Mouse (Mus musculus): ENCODE results near the gene Sema4b. TPM values are rescaled to one million over a fixed set of nuclear protein-coding genes. Genes with fewer than 3 reads are reported as not detected.
A peak's percentile ranks its signal among the peaks of the same experiment; 100 is the strongest.

Sema4b gene
- 10.3 and 10.7 TPM in 2 replicates for polyA plus RNA-seq (2016; fragmentation: Nextera tagmentation; extraction: Ambion mirVana)

GRCm38 (mm10) chr7:80186531-80187296 is at the start of gene Sema4b:
Sema4b (plus strand) TSS chr7:80186841.
- no peaks in the 10 kb centered on the region for H3K9me3 ChIP-seq (replicated peaks)
- H3K4me1 ChIP-seq (replicated peaks), result peaks cover 59% of the 10 kb centered on the region
- no peaks in the 10 kb centered on the region for H3K36me3 ChIP-seq
- H3K4me3 ChIP-seq, result peak within 1 kb of the TSS; percentile 55
- peak within 1 kb of the TSS; percentile 71 for H3K9ac ChIP-seq
- peak within 1 kb of the TSS; percentile 72 for H3K4me2 ChIP-seq
- peak; percentile 83 for ATAC-seq (ENCODE audit: insufficient number of reproducible peaks, low FRiP score)
- H3K27me3 ChIP-seq (replicated peaks), result no peaks in the 10 kb centered on the region; the same call in 1 of the 2 replicates
- WGBS, result under 1% methylated on average over 51 of the region's 51 CpGs
- peak within 1 kb of the TSS; percentile 98 for H3K27ac ChIP-seq (ENCODE audit: poor library complexity, severe bottlenecking)

- Histone ChIP-seq H3K27ac (ENCODE audit: poor library complexity, severe bottlenecking) (no peak overlapping the region), H3K27me3 (replicated peaks) (no peaks in the 10 kb centered on the region), H3K9ac (no peak overlapping the region), H3K9me3 (replicated peaks) (peaks cover 14% of the 10 kb centered on the region), H3K4me1 (replicated peaks) (peaks cover 22% of the 10 kb centered on the region), H3K4me3 (no peak overlapping the region), H3K4me2 (no peak overlapping the region), H3K36me3 (no peaks in the 10 kb centered on the region)
- 69% methylated on average over 1 of the region's 1 CpGs for WGBS
- ATAC-seq (ENCODE audit: insufficient number of reproducible peaks, low FRiP score), result no peak
These were observed 48.3 kb upstream of the Sema4b start for GRCm38 (mm10) chr7:80138375-80138774.

DNA sequence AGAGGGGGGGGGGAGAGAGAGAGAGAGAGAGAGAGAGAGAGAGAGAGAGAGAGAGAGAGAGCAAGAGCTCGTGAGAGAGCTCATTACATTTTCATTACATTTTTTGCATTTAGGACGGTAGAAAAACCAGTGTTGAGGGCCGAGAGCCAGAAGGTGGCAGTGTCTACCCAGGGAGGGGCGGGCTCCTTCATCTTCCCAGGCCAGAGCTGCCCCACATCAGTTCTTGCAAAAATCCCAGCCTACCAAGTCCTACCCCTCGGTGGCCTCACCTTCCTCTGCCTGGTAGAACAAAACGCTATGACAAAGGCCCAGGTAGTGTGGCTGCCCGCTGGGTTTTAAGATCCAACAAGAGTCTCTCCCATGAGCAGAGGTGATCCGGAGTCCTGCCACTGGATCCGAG is 45.8 kb upstream of the Sema4b start:
- ATAC-seq (ENCODE audit: insufficient number of reproducible peaks, low FRiP score), result 0 out of 2 replicates have a peak, but pooled peaks have one; percentile 27
- Histone ChIP-seq H3K36me3 (no peaks in the 10 kb centered on the region), H3K27ac (ENCODE audit: poor library complexity, severe bottlenecking) (no peak overlapping the region), H3K27me3 (replicated peaks) (0 out of 2 replicates have a peak, but pooled peaks cover 4% of the 10 kb centered on the region), H3K4me3 (no peak overlapping the region), H3K9me3 (replicated peaks) (peaks cover 14% of the 10 kb centered on the region), H3K4me2 (no peak overlapping the region), H3K4me1 (replicated peaks) (peaks cover 13% of the 10 kb centered on the region; the same call in 1 of the 2 replicates), H3K9ac (no peak overlapping the region)
- WGBS, result 16% methylated on average over 9 of the region's 9 CpGs

DNA sequence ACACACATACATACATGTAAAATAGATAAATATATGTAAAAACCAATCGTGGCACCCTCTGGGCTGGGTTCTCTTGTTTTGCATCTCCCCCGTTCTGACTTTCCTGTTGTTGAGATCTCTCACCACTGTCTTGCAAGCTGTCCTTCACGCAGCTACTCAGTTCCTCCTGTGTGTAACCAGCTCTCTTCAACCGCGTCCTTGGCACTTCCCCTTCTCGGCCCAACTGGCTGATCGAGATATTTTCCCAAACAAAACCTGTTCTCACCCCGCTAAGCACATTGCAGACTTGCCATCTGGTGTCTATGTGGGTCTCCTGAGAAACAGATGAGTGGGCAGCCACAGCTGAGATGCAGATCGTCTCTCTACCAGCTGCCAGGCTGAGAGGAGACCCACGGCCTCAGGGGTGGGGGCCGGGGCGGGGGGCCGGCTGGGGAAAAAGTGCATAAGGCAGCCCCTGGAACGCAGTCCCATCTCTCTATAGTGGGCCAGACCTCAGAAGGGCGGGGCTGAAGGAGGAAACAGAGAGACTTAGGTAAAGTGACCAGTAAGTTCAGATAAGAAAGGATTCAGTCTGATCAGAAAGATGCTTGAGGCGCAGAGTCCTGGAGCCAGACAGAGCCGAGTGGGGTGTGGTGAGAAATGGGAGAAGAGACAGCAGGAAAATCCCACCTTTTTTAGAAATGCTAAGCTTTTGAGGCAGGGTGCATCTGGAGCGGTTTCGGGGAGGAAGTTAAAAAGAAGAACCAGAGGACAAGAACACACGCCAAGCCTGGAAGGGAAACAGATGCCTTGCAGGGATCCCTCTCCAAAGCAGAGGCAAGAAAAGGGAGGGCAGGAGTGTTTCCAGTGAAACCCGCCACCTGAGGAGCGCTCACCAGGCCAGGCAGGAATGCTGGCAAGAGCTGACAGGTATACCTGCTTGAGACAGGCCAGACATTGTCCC is 43.0 kb upstream of the Sema4b start:
- Histone ChIP-seq H3K4me2 (0 out of 2 replicates have a peak overlapping the region, but pooled peaks have one; percentile 13), H3K36me3 (no peaks in the 10 kb centered on the region), H3K9me3 (replicated peaks) (no peaks in the 10 kb centered on the region), H3K4me3 (no peak overlapping the region), H3K4me1 (replicated peaks) (peaks cover 13% of the 10 kb centered on the region; the same call in 1 of the 2 replicates), H3K9ac (0 out of 2 replicates have a peak overlapping the region, but pooled peaks have one; percentile 17), H3K27me3 (replicated peaks) (0 out of 2 replicates have a peak, but pooled peaks cover 4% of the 10 kb centered on the region), H3K27ac (ENCODE audit: poor library complexity, severe bottlenecking) (no peak overlapping the region)
- 27% methylated on average over 22 of the region's 22 CpGs for WGBS
- ATAC-seq (ENCODE audit: insufficient number of reproducible peaks, low FRiP score), result no peak

DNA sequence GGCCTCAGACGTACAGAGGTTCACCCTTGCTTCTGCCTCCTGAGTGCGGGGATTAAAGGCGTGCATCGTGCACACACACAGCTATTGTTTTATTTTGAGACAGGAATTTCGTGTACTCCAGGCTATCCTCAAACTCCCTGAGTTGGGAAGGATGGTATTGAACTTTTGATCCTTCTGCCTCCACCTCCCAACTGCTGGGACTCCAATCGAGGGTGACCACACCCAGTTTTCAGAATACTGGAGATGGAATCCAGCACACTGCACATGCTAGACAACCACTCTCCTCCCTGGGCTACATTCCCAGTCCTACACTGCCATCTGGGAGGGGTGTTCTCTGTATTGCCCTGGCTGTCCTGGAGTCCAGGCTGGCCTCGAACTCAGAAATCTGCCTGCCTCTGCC is 41.9 kb upstream of the Sema4b start:
- Histone ChIP-seq H3K4me1 (replicated peaks) (peaks cover 13% of the 10 kb centered on the region; the same call in 1 of the 2 replicates), H3K9me3 (replicated peaks) (no peaks in the 10 kb centered on the region), H3K27me3 (replicated peaks) (0 out of 2 replicates have a peak, but pooled peaks cover 4% of the 10 kb centered on the region), H3K36me3 (no peaks in the 10 kb centered on the region), H3K9ac (no peak overlapping the region), H3K27ac (ENCODE audit: poor library complexity, severe bottlenecking) (no peak overlapping the region), H3K4me2 (no peak overlapping the region), H3K4me3 (no peak overlapping the region)
- ATAC-seq (ENCODE audit: insufficient number of reproducible peaks, low FRiP score), result no peak
- WGBS, result 83% methylated on average over 7 of the region's 7 CpGs

- no peaks in the 10 kb centered on the region for H3K36me3 ChIP-seq
- WGBS, result 45% methylated on average over 8 of the region's 8 CpGs
These were observed 40.6 kb upstream of the Sema4b start for GRCm38 (mm10) chr7:80146077-80146476.

DNA sequence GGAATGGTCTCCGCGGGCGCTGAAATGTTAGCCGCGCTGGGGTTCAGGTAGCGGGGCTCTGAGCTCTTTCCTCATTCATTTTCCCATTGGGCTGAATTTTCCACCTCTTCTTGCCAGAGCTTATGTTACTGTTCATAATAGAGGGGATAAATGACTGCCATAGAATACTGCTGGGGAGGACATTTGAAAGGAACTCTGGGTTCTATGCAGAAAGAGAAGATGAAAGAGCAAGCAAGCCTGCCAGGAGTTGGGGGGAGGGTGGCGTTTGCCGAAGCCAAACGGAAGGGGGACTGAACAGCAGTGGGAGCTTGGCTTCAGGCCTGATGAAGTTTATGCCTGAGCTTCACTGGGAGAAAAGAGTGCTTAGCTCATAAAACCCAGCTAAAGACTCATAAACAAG is 37.3 kb upstream of the Sema4b start:
- no peak overlapping the region for H3K27ac ChIP-seq (ENCODE audit: poor library complexity, severe bottlenecking)
- H3K27me3 ChIP-seq (replicated peaks), result 0 out of 2 replicates have a peak, but pooled peaks cover 4% of the 10 kb centered on the region
- no peak for ATAC-seq (ENCODE audit: insufficient number of reproducible peaks, low FRiP score)
- no peaks in the 10 kb centered on the region for H3K36me3 ChIP-seq
- H3K9ac ChIP-seq, result no peak overlapping the region
- WGBS, result 62% methylated on average over 9 of the region's 9 CpGs
- H3K4me3 ChIP-seq, result no peak overlapping the region
- H3K4me1 ChIP-seq (replicated peaks), result no peaks in the 10 kb centered on the region
- H3K9me3 ChIP-seq (replicated peaks), result peaks cover 5% of the 10 kb centered on the region; the same call in 1 of the 2 replicates
- no peak overlapping the region for H3K4me2 ChIP-seq

More at GRCm38 (mm10) chr7:80146077-80146476, 40.6 kb upstream of the Sema4b start:
- Histone ChIP-seq H3K4me1 (replicated peaks) (peaks cover 11% of the 10 kb centered on the region; the same call in 1 of the 2 replicates), H3K9me3 (replicated peaks) (no peaks in the 10 kb centered on the region), H3K9ac (no peak overlapping the region), H3K4me3 (no peak overlapping the region), H3K4me2 (no peak overlapping the region), H3K27me3 (replicated peaks) (0 out of 2 replicates have a peak, but pooled peaks cover 4% of the 10 kb centered on the region), H3K27ac (ENCODE audit: poor library complexity, severe bottlenecking) (no peak overlapping the region)
- ATAC-seq (ENCODE audit: insufficient number of reproducible peaks, low FRiP score), result 0 out of 2 replicates have a peak, but pooled peaks have one; percentile 41

DNA sequence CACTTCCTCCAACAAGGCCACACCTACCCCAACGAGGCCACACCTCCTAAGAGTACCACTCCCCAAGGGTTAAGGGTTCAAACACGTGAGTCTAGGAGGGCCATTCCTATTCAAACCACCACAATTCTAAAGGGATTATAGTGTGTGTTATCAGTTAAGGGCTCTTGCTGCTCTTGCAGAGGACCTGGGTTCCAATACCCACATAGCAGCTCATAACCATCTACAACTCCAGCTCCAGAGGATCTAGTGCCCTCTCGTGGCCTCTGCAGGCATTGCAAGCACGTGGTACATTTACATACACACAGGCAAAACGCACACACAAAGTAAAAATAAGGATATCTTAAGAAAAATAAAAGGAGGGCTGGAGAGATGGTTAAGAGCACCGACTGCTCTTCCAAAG is 34.5 kb upstream of the Sema4b start:
- ATAC-seq (ENCODE audit: insufficient number of reproducible peaks, low FRiP score), result no peak
- Histone ChIP-seq H3K27ac (ENCODE audit: poor library complexity, severe bottlenecking) (no peak overlapping the region), H3K9me3 (replicated peaks) (peaks cover 5% of the 10 kb centered on the region; the same call in 1 of the 2 replicates), H3K9ac (no peak overlapping the region), H3K4me3 (no peak overlapping the region), H3K4me2 (no peak overlapping the region), H3K4me1 (replicated peaks) (0 out of 2 replicates have a peak, but pooled peaks cover 4% of the 10 kb centered on the region), H3K27me3 (replicated peaks) (no peaks in the 10 kb centered on the region), H3K36me3 (no peaks in the 10 kb centered on the region)
- 64% methylated on average over 6 of the region's 6 CpGs for WGBS

DNA sequence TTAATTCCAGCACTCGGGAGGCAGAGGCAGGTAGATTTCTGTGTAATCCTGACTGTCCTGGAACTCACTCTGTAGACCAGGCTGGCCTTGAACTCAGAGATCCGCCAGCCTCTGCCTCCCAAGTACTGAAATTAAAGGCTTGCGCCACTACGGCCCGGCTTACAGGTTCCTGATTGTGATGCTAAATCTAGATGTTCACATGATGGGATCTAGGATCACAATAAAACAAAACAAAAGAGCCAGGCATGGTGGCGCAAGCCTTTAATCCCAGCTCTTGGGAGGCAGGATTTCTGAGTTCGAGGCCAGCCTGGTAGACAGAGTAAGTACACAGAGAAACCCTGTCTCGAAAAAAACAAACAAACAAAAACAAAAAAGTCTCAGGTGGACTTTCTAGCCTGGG is 33.9 kb upstream of the Sema4b start:
- 91% methylated on average over 8 of the region's 8 CpGs for WGBS
- Histone ChIP-seq H3K9me3 (replicated peaks) (peaks cover 5% of the 10 kb centered on the region; the same call in 1 of the 2 replicates), H3K36me3 (no peaks in the 10 kb centered on the region), H3K4me3 (no peak overlapping the region), H3K27me3 (replicated peaks) (no peaks in the 10 kb centered on the region), H3K4me1 (replicated peaks) (0 out of 2 replicates have a peak, but pooled peaks cover 4% of the 10 kb centered on the region), H3K4me2 (no peak overlapping the region), H3K9ac (no peak overlapping the region), H3K27ac (ENCODE audit: poor library complexity, severe bottlenecking) (no peak overlapping the region)
- ATAC-seq (ENCODE audit: insufficient number of reproducible peaks, low FRiP score), result no peak

DNA sequence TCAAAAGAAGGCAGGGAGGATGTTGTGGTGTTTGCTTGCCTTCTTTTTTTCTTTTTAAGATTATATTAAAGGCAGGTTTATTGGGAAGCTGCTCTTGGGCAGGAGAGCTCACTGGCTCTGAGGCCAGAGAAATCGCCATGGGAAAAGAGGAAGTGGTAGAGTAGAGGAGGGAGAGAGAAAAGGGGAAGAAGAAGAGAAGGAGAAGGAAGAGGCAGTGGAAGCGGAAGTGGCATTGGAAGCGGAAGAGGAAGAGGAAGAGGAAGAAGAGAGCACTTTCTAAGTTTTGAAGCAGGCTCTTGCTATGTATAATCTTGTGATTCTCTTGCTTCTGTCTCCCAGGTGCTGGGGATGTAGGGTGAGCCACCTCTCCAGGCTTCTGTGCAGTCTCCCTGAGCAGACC is 32.0 kb upstream of the Sema4b start:
- Histone ChIP-seq H3K4me2 (no peak overlapping the region), H3K9ac (no peak overlapping the region), H3K27ac (ENCODE audit: poor library complexity, severe bottlenecking) (no peak overlapping the region), H3K4me1 (replicated peaks) (peaks cover 12% of the 10 kb centered on the region; the same call in 1 of the 2 replicates), H3K4me3 (no peak overlapping the region), H3K36me3 (no peaks in the 10 kb centered on the region), H3K27me3 (replicated peaks) (no peaks in the 10 kb centered on the region), H3K9me3 (replicated peaks) (peaks cover 5% of the 10 kb centered on the region; the same call in 1 of the 2 replicates)
- WGBS, result 69% methylated on average over 3 of the region's 3 CpGs
- ATAC-seq (ENCODE audit: insufficient number of reproducible peaks, low FRiP score), result no peak
